Mouse (Mus musculus) frontal cortex, postnatal 10 days (tissue): ENCODE data around the gene Hist1h2be.
"Not testable (repeated sequence)": the region's sequence is repeated elsewhere in the genome, so short reads cannot be mapped to it uniquely, and the experiment has no call there.

Experiments
- DNase-seq, 2 experiments: peaks; one replicate each; pipeline ENCODE4 v3.0.0; 2022; ENCODE audit warnings: low spot score in 2 of 2, mixed read lengths in 1 of 2

The Hist1h2be gene

DNA sequence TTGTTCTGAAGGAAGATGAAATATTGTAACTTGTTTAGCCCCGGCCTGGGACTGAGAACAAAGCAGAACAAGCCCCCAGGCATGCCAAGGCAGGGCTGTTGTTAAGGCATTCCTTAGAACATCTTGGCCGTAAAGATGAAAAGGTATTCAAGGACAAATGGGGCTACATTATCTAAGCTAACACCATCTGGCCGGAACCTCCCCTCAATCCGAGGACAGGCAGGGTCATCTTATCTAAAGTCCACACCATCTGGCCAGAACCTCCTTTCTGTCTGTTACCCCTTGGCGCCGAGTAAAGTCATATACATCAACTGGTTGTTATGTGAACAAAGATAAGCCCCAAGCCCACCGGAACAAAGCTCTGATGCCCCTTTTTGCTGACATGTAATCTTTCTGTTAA, 29.0 kb downstream of the Hist1h2be start:
- not testable (repeated sequence) for DNase-seq

DNA sequence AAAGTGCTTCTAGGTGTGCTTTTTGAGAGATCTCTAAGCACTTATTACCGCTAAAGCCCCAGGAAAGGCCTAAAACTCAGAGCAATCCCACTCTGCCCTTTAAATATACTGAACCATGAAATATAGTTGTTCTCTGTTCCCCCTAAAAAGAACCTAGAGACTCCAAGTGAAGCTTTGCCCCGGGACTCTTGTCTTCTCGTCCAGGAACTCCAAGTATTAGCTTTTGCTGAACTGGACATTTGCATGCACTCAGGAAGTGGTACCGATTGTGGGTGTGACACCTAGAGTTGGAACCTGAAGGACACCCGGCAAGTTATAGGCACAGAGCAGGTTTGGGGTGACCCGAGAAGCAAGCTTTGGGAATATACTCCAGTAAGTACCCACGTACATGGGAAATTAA, 29.7 kb downstream of the Hist1h2be start:
- DNase-seq = no peak

- DNase-seq = no peak
Measured at GRCm38 (mm10) chr13:23586940-23587225, 34.0 kb downstream of the Hist1h2be start.

DNA sequence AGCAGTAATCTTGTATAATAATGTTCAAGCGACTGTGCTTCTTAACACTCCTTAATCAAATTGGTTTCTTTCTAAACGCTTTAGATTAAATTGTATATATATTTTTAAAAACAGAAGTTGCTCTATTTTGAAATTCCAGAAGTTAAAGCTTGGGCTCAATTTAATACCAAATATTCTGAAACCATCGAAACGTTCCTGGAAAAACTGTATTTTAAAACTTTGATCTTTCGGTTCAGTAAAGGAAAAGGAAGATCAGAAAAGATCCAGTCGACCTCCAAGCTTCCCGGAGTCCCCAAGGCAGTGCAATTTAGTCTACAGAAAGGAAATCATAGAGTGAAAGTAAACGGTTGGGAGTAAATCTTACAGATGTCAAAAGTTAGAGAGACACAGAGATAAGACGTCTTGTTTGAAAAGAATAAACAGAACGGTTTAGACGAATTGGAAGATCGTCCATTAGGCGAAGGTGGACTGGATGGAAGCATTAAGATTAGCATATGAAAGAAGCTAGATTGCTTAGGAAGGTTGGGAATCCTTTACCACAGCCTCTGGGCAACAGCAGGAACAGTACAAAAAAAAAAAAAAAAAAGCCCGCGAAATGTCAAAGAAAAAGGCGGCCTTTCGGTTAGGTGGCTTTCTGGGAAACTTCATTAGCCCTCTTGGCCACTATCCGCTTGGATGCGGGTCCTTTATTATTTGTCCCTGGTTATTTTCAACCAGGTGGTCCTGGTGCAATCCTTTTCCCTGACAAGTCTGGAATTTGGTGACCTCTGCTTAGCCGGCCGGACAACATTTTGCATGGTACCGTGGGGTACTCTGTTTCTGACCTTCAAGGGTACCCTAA, 34.6 kb downstream of the Hist1h2be start:
- no peak for DNase-seq

GRCm38 (mm10) chr13:23585442-23586098, 35.4 kb downstream of the Hist1h2be start:
- DNase-seq = peak; percentile 60 to 65

GRCm38 (mm10) chr13:23585029-23585441, 35.9 kb downstream of the Hist1h2be start:
- DNase-seq = peak in 1 of 2 experiments; percentile 61

- DNase-seq = no peak
Measured at GRCm38 (mm10) chr13:23584331-23584730, 36.6 kb downstream of the Hist1h2be start.

GRCm38 (mm10) chr13:23583387-23584068, 37.4 kb downstream of the Hist1h2be start:
- no peak for DNase-seq

GRCm38 (mm10) chr13:23582219-23583056, 38.5 kb downstream of the Hist1h2be start:
- DNase-seq = no peak

DNA sequence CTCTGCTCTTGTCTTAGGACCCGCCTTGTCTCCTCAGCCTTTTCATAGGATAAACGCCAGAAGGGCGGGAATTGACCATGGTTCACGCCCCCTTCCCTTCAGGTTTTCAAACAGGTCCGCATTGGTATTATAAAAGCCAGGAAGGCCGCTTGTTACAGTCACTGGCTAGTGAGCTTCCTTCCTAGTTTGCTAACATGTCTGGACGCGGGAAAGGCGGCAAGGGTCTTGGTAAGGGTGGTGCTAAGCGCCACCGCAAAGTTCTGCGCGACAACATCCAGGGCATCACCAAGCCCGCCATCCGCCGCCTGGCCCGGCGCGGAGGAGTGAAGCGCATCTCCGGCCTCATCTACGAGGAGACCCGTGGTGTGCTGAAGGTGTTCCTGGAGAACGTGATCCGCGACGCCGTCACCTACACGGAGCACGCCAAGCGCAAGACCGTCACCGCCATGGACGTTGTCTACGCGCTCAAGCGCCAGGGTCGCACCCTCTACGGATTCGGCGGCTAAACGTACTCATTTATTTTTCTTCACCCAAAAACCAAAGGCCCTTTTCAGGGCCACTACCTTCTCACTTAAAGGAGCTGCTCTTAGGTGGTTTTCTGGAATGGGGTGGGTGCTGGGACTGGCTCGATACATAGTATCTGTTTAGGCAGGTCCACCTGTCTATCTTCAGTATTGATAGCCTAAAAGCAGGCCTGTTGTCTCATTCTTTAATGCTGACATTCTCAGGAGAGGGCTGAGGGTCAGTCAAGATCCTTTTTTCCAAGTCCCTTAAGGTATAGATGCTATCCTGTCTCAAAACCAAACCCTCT, 39.3 kb downstream of the Hist1h2be start, which contains the start of gene Hist1h4d:
Hist1h4d (plus strand) TSS at position 191 of the 811 bp plus-strand sequence.
- peak; percentile 95 to 97 for DNase-seq

GRCm38 (mm10) chr13:23577835-23578234, 43.1 kb downstream of the Hist1h2be start:
- DNase-seq = no peak

- DNase-seq = no peak
Measured at GRCm38 (mm10) chr13:23576906-23577639, 43.9 kb downstream of the Hist1h2be start.

GRCm38 (mm10) chr13:23576351-23576881, 44.5 kb downstream of the Hist1h2be start:
- no peak for DNase-seq

- DNase-seq = not testable (repeated sequence)
Measured at GRCm38 (mm10) chr13:23575864-23576313, 45.0 kb downstream of the Hist1h2be start.

GRCm38 (mm10) chr13:23575271-23575851, 45.6 kb downstream of the Hist1h2be start, which contains the start of gene Hist1h3d:
Hist1h3d (plus strand) TSS chr13:23575763.
- DNase-seq = peak in 1 of 2 experiments; percentile 44

GRCm38 (mm10) chr13:23574546-23575170, 46.3 kb downstream of the Hist1h2be start:
- not testable (repeated sequence) for DNase-seq

- peak; percentile 90 to 93 for DNase-seq
Measured at GRCm38 (mm10) chr13:23573898-23574524, 46.9 kb downstream of the Hist1h2be start, which contains the start of the genes Hist1h2bf and Hist1h2ad. Hist1h2bf (minus strand) TSS chr13:23574196. Hist1h2ad (plus strand) TSS chr13:23574381.
